Mouse (Mus musculus) MEL-GATA-1-ER (cell line): ENCODE measurements around the gene Gm5726.
"Not testable (repeated sequence)": the region's sequence is repeated elsewhere in the genome, so short reads cannot be mapped to it uniquely, and the experiment has no call there.

Experiments
- DNase-seq: peaks from one replicate; pipeline ENCODE4 v3.0.0-alpha.2; 2012; ENCODE audit warnings: low read depth; ENCODE audit errors: extremely low read depth

Gene Gm5726

GRCm38 (mm10) chr7:20545657-20546056, at the start of gene Gm5726:
Gm5726 (minus strand) TSS chr7:20545757.
- not testable (repeated sequence) for DNase-seq

GRCm38 (mm10) chr7:20576141-20576540, 30.6 kb upstream of the Gm5726 start, which contains the start of gene Gm4141:
Gm4141 (minus strand) TSS chr7:20576241.
- not testable (repeated sequence) for DNase-seq

- not testable (repeated sequence) for DNase-seq
Observed at GRCm38 (mm10) chr7:20533537-20533936, 12.0 kb downstream of the Gm5726 start, which contains the start of gene Vmn1r104. Vmn1r104 (plus strand) TSS chr7:20533837.

- DNase-seq: not testable (repeated sequence)
Observed at GRCm38 (mm10) chr7:20510434-20510833, 35.1 kb downstream of the Gm5726 start, which contains the start of gene Vmn1r103. Vmn1r103 (minus strand) TSS chr7:20510534.
